Mouse (Mus musculus) frontal cortex, postnatal 36 days (tissue): ENCODE results near the gene Poll.

ENCODE experiments used
- DNase-seq, 2 experiments: peaks; one replicate each; pipeline ENCODE4 v3.0.0; 2022; ENCODE audit warnings: low spot score in 2 of 2

Gene Poll

DNA sequence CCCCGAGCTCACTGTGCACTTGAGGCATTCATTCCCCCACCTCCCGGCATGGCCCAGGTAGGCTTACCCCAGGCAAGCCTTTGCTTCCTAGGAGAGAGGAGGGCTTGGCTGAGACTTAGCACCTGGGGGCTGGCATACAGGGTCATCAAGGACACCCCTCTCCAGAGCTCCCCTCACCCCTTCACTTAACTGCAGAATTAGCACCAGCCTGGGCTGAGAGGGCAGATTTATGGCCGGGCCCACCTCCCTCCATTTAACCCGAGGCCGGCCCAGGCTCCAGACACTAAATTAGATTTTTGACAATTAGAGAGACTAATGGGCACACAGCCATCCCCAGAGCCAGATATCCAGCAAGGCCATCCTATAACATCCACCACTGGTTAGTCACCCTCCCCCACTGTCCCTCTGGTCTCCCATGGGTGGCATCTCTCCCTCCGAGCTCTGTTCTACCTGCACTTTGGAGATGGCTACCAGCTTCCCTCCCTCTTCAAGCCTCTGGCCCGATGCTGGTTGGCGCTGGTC lies 25.1 kb downstream of the Poll start:
- no peak for DNase-seq

DNA sequence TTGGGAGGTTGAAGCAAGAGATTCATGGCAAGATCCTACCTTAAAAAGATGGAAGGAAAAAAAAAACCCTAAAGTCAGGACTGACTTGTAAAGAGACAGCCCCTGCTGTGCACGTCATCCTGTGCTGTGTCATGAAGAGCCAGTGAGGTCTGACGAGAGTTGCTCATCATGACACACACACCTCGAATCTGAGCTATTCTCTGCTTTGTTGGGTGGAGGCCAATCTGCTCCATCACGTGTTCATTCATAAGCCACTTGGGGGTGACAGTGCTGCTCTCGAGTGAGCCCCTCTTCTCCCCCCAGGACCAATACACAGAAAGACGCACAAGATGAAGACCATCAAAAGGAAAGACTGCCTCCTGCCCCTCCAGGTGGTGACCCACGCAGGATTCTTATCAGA lies 26.7 kb downstream of the Poll start:
- no peak for DNase-seq

DNA sequence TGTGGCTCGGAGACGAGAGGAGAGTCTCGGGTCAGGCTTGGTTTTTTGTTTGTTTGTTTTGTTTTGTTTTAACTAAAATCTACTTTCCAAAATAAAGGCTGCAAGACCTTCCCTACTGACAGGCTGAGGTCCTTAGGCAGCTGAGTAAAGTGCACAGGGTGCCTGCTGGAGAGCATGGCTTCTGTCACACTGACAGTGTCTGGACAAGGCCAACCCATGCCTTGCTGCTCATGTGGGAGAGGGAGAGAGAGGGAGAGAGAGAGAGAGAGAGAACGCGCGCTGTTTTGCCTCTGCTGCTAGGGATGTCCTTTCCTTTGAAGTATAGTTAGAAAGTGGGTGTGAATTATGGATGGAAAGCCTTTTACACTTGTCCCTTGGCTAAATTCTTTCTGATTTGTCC lies 28.8 kb downstream of the Poll start:
- no peak for DNase-seq

DNA sequence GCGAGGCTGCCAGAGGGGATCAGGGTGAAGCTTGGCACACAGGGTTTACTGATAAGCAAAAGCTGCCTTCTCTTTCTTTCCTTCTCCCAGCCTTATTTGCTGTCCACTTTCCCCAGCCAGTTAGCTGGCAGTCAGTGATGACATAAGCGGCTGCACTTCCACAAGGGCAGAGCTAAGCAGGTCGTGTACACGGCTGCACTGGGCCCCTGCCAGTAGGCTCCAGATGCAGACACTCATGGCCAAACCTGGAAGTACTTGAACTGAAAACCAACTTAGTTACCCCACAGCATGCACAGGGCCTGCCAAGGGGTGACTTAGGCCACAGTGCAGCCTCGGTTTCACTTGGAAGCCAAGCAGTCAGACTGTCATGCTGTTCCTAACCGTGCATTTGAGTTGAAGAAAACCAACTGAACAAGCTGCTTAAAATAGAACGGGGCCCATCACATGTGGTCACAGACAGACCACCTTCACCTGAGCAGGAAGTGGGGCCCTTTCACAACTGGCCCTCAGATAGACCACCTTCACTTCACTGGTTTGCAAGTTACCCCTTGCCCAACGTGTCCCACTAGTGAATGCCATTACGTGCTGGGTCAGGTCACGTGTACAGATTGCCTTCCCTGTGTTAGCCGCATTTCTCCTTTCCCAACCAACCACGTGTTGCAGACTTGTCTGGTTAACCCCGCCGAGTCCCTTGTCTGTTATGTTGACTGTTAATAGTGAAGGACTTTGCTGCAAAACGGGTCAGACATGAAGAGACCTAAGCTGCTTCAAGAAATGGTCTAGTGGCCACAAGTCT lies 29.9 kb downstream of the Poll start:
- DNase-seq: no peak

DNA sequence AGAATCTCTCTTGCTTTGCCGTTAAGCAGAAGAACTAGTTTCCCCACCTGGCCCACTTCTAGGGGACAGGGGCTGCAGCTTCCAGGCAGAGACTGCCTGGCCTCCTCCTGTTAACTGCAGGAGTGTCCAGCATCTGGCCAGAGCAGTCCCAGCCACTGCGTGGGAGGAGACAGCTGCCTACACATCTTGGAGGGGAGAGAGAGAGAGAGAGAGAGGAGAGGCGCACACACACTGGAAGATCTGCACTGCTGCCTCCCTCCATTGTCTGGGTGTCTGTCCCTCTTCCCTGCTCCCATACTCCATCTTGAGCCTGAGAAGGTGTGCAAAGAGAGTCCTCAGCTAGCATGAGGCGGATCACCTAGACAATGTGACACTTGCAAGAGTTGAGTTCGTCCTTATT lies 31.0 kb downstream of the Poll start:
- no peak for DNase-seq

DNA sequence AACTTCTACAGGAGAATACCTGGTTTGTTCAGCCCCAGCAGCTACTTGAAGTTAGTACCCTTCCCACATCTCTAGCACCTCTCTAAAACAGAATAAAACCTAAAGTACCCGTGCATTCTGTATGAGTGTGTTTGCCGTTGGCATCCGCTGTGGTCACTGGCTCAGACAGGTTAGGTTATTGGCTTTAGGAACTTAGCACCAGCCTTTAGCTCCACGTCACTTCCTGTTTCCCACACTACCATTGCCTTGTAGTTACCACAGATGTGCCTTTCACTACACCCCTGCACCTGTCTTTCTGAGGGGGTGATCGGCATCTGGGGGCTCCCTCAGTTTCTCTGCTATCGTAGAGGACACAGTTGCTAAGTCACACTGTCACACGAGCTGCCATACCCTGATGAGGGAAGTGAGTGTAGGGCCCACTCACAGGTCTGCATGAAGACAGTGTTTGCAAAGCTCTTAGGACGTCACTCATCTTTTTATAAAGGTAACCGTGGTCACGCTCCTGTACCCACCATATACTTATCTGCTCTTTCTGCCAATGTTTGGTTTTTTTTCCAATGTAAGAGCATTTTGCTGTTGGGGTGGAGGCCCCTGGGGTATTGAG lies 32.3 kb downstream of the Poll start:
- no peak for DNase-seq

DNA sequence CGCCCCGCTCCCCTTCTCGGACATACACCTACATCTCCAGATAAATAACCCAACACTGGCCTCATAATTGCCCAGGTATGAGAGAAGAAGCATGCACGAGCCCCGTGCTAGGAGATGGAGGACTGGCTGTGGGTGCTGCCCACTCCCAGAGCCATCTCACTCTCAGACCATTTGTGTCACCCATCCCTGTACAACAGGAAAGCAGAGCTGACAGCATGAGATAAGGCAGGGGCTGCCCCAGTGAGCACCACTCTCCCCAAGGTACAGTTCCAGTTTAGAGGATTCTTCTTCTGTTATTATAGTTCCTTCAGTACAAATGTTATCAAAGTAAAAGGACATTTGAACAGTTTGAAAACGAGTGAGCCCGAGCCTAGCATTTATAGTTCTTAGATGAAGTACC lies 32.9 kb downstream of the Poll start:
- no peak for DNase-seq

DNA sequence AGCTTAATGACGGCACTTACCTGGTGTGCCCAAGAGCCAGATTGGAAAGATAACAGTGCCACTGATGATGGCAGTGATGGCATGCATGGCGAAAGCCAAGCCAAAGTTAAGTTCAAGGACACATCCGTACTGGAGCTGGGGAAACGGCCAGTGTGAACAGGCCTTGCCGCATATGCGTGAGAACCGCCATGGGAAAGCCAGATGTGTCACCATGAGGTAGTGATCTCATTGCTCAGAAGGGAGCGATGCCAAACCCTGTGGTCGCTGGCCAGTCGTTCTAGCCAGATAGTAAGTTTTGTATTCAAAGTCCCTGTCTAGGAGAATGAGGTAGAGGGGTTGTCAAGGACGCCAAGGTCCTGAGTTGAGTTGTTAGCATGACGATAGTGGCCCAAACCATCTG lies 44.1 kb downstream of the Poll start:
- DNase-seq: no peak

DNA sequence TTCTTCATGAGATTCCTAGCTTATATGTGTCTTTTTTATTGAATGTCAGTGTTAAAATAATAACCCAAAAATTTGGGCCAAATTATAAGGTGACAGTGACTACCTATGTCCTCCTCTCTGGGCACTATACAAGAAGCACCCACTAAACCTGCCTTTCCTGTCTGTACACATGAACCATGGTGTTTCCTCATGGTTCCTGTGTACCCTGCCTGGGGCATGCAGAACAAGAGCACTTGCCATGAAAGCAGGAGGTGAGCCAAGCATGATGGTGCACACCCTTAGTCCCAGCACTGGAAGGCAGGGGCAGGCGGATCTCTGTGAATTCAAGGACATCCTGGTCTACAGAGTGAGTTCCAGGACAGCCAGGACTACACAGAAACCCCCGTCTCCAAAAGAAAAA lies 45.0 kb downstream of the Poll start:
- no peak for DNase-seq

DNA sequence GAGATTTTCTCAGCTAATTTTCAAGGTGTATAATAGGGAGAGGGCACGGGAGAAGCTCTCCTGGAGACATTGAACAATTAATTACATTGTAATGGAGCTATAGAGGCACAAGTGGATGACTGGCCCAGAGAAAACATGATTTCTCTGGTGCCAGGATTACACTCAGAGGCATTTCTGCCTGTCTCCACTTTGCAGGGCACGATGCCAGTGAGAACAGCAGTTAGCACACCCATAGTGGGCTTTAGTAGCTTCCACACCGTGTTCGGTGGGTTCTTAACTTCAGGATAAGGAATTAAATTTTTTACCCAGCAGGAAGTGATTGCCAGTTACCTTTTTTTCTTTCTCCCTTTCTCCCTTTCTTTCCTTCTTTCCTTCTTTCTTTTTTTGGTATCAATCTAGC lies 48.9 kb downstream of the Poll start:
- DNase-seq: no peak

DNA sequence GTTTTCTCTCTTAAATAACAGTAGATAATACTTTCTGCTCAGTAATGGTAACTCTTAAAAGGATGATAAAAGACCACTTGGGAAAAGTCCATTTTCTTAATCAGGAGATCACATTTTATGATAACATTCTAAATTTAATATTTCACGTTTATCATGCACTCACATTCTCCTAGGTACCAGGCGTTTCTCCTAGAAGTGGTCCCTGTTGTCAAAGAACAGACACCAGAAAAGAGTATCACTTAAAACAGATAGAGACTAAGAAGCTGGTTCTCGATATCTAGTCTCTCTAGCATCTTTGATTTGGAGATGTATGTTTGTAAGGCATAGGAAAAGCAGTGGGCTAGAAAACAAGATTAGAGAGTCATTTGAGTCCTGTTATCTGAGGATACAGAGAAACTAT lies 49.7 kb downstream of the Poll start:
- DNase-seq: no peak

DNA sequence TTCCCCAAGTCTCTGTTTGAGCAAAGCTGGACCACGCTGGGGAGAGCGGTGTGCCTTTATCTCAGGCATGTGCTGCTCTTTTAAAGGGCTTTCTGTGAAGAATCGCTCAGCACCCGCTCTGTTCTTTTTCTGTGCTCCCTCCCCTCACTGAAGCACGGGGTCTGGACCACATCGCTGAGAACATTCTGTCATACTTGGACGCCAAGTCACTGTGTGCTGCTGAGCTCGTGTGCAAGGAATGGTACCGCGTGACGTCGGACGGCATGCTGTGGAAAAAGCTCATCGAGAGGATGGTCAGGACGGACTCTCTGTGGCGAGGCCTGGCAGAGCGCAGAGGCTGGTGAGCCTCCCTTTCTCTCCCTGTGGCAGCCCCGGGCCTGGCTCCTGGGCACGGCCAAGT lies 52.8 kb downstream of the Poll start:
- DNase-seq: no peak

DNA sequence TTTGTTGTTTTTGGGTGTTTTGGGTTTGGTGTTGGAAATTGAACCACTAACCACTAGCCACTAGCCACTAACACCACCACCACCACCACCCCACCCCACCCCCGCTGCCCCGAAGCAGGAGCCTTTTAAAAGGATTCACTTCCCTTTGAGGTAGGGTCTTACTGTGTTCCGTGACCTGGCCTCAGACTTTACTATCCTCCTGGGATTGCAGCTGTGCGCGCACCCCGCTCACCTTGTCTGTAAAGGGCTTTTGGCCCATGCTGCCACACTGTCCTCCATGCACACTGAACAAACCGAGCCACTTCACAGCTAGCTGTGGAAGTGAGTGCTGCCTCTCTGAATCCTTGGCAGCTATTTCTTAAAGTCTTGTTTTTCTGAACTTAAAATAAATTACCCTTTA lies 54.9 kb downstream of the Poll start:
- DNase-seq: no peak
